Mouse (Mus musculus) fibroblast of lung, adult 2 months (primary cell): ENCODE data around the gene Zbtb3.

Experiments used
- DNase-seq: peaks from one replicate; pipeline ENCODE4 v3.0.0-alpha.2; 2011; ENCODE audit warnings: low read depth

The Zbtb3 gene

DNA sequence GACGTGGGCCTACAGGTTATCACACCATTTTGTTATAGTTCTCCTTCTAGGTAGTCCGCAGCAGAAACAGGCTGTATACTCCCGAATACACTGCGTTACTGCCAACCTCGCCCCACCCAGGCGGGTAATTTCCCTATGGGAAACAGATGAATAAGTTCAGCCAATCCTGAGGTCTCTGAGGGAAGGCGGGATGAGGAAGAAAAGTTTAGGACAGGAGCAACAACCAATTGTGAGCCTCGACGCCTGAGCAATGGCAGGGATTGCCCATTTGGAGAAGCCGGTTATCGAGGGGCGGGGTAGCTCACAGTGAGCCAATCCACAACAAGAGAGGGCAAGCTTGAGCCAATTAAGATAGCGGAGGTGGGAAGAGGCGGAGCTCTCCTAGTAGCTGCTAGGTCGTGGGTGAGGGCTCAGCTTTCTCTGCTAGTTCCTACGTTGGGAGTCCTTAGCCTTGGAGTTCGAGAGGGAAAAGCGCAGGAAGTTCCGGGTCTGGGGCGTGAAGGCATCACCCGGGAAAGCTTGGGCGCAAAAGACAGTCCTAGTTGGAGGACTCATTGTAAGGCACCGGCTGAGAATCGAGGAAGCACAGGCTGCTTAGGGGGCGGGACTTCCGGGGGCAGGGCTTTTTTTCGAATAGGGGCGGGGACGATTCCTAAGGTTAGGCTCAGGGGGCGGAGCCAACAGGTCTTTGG lies at the start of gene Zbtb3:
Zbtb3 (plus strand) TSS at position 426 of the 692 bp plus-strand sequence.
- peak; percentile 99 for DNase-seq

DNA sequence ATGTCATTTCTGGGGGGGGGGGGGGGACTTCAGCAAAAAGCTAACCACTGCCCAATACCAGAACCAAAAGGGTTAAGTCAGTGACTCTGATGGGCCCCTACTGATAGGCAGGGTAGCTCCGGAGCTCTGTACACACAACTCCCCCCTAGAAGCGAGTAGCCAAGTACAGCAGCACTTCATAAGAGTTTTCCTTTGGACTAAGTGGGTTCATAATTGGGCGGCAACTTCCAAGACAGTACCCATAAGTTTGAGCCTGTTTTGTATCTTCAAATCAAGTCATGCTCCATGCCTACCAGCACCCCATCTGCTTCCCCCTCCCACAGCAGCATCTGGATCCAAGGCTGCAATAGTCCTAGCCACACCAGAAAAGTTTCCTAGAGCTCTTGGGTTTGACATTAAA lies 46.7 kb upstream of the Zbtb3 start:
- DNase-seq = no peak

DNA sequence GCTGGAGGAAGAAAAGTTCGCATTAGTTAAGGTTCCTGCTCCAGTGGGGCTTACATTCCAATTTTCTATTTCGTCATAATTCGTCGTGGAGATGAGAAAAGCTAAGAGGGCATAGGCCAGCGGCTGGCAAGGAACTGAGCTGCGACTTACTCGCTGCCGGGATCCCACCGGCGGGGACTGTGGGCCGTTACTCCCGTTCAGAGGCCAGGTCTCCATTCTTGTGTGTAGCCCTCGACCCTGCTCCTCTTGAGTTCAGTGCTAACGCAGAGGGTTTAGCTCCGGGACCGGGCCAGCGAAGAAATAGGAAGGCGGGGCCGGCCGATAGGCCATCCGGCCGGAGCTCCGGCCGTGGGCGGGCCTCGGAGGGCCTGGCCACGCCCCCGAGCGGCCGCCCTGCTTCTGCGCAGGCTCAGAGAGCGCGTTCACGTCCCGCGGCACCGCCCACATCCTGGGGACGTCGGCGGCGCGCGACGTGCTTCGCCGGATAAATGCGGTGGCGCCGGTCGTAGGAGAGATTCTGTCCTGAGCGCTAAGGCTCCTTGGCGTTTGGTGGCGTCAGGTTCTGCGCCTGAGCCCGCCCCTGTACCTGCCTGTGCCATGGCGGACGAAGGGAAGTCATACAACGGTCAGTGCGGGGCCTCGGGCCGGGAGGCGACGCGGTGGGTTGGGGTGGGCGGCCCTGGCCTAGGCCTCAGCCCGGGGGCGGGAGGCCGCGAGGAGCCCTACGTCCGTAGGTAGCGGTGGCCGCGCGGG lies 45.5 kb upstream of the Zbtb3 start, which contains the start of gene Nxf1:
Nxf1 (plus strand) TSS at position 439 of the 753 bp plus-strand sequence.
- DNase-seq = peak; percentile 81

- DNase-seq = no peak
These were observed 44.8 kb upstream of the Zbtb3 start for GRCm38 (mm10) chr19:8757471-8757998.

- no peak for DNase-seq
These were observed 43.5 kb upstream of the Zbtb3 start for GRCm38 (mm10) chr19:8758899-8759298.

GRCm38 (mm10) chr19:8760757-8761156 lies 41.6 kb upstream of the Zbtb3 start:
- DNase-seq = no peak

GRCm38 (mm10) chr19:8763276-8763675 lies 39.1 kb upstream of the Zbtb3 start:
- no peak for DNase-seq

DNA sequence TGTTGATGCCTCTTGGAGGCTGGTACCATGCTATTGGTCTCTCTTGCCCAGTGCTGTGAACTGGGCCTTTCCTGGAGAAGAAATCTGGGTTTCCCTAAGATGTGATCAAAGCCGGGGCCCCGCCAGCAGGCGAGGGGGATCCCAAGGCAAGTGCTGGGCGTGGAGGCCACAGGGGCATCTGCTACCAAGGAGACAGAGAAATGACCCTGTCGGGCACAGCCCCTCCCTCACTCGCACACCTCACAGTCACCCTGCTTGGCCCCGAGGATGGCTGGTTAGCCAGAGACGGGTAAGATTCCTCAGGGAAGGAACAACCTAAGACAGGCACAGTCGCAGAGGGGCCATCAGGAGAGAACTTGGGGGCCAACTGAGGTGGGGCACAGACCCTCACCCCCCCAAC lies 36.8 kb upstream of the Zbtb3 start:
- no peak for DNase-seq

DNA sequence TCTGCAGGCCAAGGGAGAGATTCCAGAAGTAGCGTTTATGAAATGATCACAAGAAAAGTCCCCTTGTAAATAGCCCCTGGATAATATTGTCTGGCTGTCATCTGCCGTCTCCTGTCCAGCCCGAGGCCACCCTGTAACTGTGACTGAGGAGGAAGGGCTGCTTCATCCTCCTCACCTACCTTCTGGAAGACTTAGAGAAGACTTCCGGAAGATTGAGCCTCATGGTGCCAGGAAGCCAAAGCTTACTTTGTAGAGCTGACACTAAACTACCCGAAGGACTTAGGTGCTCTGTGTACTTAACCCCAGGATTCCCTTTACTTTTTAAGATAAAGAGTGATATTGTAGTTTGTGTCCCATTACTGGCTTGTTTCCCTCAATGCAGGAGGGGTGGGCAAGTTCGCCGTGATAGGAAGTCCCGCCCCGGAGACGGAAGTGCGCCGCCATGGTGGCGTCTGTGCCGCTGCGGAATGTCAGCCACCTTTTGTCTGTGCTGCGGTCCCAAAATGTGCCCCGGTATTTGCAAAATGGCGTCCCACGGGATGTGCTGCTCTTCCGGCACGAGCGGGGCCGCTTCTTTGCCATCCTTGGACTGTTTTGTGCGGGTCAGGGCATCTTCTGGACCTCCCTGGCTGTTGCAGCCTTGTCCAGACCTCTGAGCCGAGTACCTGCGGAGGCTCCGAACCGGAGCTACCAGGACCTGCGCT lies 31.6 kb upstream of the Zbtb3 start, which contains the start of gene Tmem223:
Tmem223 (plus strand) TSS at position 430 of the 704 bp plus-strand sequence.
- no peak for DNase-seq

- no peak for DNase-seq
These were observed 29.4 kb upstream of the Zbtb3 start for GRCm38 (mm10) chr19:8772996-8773395.

DNA sequence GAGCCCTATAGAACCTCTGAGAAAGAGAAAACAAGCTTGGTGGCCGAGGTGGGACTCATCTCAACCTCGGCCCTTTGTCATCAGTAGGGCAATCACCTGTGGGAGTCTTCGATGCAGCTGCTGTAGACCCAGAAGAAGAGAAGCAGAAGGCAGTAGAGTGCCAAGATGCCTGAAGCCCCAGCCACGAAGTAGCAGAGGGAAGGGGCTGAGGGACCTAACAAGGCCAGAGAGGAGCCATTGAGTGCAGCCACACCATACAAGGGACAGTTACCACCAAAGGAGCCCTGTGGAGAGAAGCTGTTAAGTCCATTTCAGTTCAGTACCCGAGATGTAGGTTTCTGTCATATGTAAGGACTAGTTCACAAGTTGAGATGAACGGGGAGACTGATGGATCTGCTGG lies 28.9 kb upstream of the Zbtb3 start:
- no peak for DNase-seq

- DNase-seq = peak; percentile 71
These were observed 28.1 kb upstream of the Zbtb3 start, which contains the start of gene Tmem179b for GRCm38 (mm10) chr19:8774086-8774835. Gene Tmem179b, minus strand, starts transcription at chr19:8774467.

- no peak for DNase-seq
These were observed 27.4 kb upstream of the Zbtb3 start for GRCm38 (mm10) chr19:8774951-8775421.

- peak; percentile 89 for DNase-seq
These were observed 16.2 kb upstream of the Zbtb3 start, which contains the start of gene Taf6l for GRCm38 (mm10) chr19:8786008-8786781. Gene Taf6l, minus strand, starts transcription at chr19:8786417.

DNA sequence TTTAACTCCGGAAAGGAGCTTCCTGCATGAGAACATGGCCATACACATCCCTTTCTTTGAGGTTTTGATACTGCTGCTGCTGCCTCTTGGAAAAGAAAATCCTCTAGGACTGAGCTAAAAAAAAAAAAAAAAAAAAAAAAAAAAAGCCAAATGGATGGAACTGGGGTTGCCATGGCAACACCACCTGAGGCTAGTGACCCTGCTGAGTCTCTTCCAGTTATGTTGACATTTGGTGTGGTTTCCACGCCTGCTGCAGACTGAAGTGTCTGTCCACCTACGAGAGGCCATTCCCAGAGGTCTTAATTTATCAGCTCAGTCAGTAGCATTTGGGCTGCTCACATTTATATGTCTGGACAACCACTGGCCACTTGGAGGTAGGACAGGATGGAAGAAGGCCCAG lies 13.8 kb upstream of the Zbtb3 start:
- no peak for DNase-seq

GRCm38 (mm10) chr19:8789171-8789570 lies 13.2 kb upstream of the Zbtb3 start:
- DNase-seq = no peak

- DNase-seq = no peak
These were observed 12.2 kb upstream of the Zbtb3 start for GRCm38 (mm10) chr19:8790171-8790570.

DNA sequence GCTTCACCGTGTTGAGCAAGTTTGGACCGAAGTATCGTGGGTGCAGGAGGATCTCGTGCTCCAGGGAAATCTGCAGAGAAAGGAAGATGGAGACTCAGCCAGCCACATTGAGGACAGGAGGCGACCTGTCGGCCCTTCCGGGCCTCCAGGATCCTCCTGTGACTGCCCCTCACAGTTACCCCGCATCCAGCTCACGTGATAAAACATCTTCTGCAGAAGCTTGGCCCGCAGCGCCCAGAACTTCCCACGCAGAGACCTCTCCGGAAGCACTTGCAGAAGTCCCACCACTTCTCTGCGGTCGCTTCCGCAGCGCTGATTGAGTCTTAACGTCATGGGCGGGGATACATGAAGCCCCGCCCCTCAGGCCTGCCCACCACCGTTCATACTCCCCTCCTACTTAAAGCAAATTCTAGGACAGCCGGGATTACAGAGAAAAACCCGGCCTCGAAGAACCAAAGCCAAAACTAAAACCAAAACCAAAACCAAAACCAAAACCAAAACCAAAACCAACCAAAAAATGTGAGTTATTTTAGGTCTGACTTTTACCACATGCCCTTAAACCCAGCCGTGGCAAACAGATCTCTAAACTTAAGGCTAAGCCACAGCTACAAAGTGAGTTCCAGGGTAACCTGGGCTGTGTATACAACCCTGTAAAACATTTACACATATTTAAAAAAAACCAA lies 4.0 kb upstream of the Zbtb3 start, which contains the start of gene Polr2g:
Polr2g (minus strand) TSS at position 314 of the 683 bp plus-strand sequence.
- DNase-seq = peak; percentile 88

DNA sequence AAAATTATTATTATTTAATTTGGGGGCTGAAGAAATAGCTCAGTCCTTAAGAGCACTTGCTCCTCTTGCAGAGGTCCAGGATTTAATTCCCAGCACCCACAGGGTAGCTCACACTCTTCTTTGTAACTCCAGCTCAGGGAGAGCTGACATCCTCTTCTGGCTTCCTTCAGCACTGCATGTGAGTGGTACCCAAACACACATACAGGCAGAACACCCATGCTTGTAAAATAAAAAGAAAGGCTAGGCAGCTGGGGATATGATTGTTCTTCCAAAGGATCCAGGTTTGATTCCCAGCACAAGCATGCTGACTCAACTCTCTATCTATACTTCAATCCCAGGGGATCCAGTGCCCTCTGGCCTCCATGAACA lies 3.4 kb upstream of the Zbtb3 start:
- no peak for DNase-seq

GRCm38 (mm10) chr19:8803204-8803780 lies 937 bp downstream of the Zbtb3 start:
- DNase-seq = no peak
